Mouse (Mus musculus) spleen, adult 12 weeks (tissue): Measurements from ENCODE around the gene Myo18b.

ENCODE experiments used
- DNase-seq: peaks from one replicate; pipeline ENCODE4 v3.0.0; 2022; ENCODE audit warnings: low spot score

Gene Myo18b

DNA sequence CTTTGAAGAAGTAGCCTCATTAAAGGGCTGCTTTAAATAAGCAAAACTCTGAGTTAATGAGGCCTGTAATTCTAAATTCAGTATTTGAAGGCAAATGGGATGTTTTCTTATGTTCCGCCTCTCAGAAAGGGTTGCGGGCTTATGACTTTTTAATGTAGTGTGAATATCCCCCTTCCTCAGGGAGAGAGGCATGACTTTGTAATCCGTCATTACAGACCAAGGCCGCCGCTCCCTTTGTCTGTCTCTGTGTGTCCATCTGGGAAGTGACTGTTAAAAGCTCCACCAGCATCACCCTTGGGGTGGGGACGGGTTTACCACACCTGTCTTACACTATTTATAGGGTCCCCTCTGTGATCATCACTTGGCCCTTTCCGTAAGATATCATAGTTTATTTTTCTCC, 100.1 kb downstream of the Myo18b start:
- DNase-seq: no peak

DNA sequence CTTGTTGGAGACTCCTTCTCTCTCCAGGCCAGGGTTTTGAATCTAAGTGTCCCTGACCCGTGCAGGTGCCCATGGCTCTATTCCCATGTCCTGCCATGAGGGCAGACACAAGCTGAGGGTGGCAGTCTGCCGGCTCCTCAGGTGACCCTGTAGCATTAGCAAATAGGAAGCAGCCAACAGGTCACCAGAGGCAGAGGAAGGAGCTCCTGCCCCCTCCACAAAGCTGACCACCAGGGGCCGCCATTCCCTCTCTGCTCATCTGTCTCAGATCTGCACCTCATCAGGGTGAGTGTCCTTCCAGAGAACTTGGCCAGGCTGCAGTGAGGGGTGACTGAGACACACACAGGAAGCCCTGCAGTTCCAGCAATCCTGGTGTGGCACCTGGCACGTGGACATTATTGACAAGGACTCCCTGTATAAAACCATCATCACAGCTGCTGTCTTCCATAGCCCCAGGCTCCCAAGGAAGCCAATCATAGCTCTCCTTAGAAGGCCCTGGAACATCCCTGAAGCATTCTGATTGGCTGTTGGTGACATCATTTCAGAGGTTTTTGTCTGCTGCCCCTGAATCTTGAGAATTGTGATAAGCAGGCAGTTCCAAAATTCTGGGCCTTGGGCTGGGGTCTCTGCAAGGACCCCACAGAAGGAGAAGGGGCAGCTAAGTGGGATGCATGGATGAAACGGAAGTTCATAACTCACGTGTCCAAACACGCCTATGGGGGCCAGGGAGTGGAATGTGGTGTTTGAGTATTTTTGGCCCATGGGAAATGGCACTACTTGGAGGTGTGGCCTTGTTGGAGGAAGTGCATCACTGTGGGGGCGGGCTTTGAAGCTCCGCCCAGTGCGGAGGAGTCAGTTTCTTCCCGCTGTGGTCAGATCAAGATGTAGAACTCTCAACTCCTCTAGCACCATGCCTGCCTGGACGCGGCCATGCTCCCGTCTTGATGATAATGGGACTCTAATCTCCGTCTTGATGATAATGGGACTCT, 104.1 kb downstream of the Myo18b start:
- DNase-seq: no peak

DNA sequence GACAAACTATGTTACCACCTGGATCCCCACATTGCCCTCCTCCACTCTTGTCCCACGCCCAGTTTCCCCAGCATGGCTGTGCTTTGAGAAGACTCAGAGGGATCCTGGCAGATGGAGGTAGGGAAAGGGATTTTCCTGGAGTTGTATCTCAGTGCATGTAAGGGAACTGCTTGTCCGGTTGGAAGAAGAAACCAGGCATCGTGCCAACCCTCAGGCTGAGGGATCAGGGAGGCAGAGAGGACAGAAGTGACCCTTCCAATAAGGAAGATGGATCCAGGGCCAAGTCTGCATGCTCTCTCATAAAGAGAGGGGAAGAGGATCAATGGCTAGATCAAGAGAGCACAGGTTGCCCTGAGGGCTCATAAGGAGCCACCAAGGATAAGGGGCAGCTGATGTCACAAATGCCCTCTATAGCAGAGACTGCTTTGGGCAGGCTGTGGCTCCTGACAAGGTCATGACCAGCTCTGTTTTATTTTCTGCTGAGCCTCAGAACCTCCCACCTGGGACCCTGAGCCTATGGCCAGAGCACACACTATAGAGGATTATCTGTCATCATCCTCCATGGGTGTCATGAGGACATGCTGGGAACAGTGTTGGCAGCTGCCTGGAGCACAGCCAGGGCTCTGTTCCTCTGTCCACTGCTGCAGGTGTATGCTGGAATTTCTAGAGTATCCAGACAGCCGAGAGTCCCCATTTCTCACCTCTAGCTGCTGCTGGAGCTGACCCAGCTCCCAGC, 105.6 kb downstream of the Myo18b start:
- DNase-seq: no peak

DNA sequence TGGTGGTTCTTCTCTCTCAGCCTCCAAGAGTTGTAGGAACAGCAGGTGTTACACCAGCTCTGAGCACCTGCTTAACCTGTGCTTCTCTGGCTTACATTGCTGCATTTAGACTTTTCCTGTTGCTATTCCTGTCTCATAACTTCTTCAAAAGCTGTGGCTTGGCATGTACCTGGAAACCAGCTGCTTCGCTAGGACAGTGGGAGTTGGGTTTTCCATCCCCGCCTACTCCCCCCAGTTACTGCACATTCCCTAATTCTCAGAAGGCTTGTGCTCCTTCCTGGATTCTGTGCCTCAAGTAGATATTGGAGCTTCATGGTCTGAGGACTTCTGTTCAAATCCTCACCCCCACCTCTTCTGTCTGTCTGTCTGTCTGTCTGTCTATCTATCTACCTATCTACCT, 107.7 kb downstream of the Myo18b start:
- DNase-seq: no peak

DNA sequence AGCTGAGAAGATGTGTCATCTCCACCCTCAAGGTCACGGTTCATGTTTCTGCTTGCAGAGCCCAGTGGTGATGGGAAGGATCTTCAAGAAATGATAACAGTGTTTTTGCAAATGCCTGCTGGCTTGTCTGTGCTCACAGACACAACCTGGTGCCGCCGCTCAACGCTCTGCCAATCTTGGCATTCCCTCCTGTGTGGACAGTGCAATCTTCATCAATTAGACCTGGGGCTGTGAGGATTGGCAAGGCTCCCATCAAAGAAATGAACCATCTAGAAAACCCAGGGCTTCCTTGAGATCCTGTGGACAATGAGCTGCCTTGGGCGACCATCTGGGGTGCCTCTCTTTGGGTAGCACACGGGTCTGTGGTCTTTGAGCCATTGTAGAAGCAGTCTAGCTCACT, 109.4 kb downstream of the Myo18b start:
- DNase-seq: no peak

DNA sequence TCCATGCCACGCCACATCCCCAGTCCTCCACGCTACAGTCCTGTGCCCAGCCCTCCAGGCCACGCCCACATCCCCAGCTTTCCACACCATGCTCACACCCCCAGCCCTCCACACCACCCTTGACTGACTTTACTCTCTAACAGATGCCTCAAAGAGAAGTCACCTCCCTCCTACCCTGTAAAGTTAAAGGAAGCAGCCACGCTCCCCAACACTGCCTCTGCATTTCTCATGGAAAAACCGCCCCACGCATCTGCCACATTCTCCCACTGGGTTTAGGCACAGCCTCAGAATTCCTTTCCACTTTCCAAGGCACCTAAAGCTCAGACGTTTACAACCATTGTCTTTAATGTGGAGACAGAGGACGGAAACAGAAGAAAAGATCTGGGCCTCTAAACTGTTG, 110.1 kb downstream of the Myo18b start:
- DNase-seq: no peak

DNA sequence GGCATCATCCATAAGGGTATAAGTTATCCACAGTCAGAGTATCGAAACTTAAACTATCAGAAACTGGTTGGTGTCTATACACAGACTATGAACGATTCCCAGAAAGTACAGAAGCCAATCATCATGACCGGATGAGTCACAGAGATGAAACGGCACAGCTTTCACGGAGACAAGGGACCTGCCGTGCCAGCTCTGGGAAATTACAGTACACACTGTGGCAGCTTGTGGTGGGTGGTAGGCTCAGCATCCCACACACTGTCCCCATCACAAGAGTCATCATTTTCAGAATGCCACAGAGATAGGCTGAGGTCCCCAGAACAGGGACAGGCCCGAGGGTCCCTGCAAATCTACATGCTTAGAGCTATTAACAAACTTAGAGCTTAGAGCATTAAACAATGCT, 114.4 kb downstream of the Myo18b start:
- no peak for DNase-seq

DNA sequence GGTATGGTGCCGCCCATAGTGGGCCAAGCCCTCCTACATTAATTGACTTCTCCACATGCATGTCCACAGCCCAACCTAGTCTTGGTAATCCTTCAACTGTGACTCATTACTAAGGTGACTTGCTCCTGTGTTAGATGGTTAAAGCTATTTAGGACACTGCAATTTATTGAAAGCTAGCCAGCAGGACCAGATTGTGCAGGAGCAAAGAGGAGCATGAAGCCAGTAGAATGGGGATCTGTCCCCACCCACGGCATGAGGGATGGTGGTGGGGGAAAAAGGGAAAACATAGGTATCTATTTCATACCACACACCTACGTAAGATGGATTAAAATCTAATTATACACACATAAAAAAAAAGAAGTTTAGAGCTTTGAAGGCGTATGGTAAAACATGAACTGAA, 114.9 kb downstream of the Myo18b start:
- no peak for DNase-seq

DNA sequence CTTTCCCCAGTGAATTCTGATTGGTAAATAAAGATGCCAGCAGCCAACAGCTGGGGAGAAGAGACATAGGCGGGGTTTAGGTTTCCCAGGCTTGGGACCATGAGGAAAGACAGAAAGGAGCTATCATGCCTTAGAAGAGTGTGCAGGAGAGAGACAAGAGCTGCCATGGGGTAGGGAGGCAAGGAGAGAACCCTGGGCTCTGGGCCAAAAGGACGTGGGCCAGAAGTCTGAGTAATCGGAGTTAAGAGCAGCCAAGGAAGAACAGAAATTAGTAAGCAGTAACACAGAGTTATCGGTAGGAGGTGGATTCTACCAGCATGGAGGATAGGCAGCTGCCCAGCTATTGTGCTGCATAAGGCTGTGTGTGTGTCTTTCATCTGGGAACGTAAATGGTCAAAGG, 115.8 kb downstream of the Myo18b start:
- no peak for DNase-seq

DNA sequence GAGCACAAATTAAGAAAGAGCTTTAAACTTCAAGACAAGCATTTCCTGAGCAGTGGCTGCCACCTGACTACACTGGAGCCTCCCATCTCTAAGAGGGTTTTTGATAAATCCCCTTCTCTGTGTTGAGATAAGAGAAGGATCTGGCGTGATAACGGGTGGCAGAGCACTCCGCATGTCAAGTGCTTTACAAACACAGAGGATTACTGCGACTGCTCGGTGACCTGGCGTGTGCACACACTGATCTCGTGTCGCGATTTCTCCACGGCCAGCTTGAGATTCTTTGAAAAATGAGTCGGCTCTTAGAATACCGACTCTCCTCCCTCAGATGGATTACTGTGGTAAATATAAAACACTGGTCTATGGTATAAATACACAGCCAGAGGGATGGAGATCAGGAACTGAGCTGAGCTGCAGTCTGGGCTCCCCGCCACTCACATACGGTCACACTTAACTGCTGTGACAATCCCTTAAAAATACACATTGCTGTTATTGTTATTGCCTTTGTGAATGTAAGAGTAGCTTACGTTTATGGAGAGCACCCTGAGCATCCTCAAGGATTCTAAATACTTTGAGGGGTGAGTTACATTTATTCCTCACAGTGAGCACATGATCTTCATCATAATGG, 119.3 kb downstream of the Myo18b start:
- DNase-seq: no peak

DNA sequence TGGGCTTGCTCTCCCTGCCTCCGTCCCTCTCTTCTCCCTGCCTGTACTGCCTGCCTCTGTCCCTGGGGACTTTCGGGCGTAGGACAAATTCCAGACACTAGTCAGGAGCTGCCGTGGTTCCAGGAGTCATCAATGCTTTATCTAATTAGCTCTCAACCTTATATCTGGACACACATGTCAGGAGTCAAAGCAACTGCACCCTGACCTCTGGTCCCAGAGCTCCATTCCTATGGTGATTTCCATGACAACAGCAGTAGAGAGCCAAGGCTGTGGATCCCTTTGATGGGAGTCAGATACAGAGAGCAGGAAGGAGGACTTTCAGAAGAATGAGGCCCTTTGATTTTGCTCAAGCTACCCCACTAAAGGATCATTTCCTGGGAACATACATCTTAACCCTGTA, 122.7 kb downstream of the Myo18b start:
- no peak for DNase-seq

DNA sequence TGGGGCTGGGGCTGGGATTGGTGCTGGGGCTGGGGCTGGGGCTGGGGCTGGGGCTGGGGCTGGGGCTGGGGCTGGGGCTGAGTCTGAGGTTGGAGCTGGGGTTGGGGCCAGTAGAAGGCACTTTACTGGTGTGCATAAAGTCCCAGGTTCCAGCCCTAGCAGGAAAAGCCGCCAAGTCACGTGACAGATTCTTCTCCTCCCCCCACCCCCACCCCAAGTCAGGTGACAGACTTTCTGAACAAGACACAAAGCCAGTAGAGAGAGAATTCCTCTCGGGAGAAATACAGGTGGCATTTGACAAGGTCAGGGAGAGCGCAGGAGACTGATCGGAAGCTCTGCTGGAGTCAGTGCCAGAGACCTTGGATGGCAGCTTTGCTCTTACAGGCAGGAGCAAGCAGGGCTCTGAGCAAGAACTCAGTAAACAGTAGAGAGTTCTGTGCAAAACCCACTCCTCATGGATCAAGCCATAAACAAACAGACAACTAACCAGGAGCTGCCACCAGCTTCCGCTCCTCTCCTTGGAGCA, 124.7 kb downstream of the Myo18b start:
- no peak for DNase-seq

DNA sequence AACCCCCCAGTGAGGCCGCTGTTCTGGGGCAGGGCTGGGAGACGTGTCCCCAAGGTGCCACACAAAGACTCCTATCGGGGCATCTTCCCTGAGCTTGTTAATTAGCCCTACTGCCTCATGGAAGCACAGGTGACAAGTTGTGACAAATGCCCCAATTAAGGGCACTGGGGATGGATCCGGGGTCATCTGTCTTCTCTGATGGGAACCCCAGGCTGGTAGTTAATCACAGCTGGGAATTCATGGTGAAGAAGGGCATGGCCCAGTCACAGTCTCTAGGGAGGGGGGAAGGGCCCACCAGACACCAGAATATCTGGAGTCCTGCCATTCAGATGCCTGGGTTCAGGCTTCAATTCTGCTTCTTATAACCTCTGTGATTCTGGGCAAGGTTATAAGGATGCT, 126.4 kb downstream of the Myo18b start:
- no peak for DNase-seq

DNA sequence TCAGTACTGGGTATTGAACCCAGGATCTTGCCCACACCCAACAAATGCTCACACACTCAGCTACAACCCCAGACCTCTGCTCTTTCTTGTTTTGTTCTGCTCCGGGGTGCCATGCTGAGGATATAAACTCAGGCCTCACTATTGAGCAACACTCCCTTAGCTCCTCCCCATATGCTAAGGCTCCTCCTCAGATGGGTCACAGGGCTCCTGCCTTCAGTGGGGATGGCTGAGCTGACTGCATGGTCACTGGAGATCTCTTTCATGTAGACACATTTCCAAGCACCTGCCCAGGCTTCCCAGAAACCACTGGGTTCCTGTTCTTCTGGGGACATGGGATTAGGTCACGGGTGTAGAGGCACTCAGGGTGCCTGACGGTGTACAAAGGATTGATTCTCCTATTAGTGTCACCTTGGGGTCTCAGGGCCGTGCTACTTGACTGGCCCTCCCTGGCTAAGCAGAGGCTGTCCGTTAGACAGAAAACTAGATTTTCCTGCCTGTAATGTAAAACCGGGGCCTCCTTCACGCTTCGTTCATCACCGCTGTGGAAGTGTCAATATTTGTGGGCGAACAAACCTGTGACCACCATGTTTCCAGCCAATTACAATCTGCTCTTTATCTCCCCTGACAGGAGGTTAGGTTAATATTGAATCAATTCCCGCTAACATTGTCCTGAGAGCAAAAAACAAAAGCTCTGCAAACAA, 127.0 kb downstream of the Myo18b start:
- DNase-seq: no peak

DNA sequence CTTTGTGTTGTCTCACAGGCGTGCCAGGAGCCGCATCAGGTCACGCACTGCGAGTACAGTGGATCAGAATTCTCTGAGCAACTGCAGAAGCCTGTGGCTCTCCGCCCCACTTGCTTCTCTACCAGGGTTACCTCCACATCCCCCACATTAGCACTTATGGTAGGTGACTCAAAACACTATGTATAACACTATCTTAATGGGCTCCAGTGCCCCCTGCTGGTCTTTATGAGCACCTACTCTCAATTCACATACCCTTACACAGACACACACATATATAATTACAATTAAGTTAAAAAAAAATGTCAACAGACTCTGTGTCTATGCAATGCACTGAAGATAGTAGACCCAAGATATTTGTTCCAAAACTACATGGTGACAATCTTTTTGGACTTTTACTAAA, 127.6 kb downstream of the Myo18b start:
- no peak for DNase-seq

DNA sequence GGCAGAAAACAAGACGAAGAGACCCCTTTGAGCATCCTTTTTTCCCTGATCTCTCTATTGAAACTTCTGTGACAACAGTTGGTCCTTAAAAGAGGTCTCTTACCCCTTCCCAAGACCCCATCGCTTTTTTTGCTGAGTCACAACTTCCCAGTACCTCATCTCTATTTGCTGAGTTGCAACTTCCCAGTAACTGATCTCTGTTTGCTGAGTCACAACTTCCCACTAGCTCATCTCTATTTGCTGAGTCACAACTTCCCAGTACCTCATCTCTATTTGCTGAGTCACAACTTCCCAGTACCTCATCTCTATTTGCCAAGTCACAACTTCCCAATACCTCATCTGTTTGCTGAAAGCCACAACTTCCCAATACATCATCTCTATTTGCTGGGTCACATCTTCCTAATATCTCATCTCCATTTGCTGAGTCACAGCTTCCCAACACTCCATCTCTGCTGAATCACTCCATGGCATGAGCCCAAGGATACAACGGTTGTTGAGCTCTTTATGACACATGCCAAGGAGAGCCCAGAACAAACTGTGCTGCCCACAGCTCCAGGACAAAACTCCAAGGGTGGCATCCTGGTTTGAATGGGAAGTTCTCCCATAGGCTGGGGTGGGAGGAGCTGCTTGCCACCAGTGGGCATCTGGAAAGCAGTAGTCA, 134.6 kb downstream of the Myo18b start:
- no peak for DNase-seq

DNA sequence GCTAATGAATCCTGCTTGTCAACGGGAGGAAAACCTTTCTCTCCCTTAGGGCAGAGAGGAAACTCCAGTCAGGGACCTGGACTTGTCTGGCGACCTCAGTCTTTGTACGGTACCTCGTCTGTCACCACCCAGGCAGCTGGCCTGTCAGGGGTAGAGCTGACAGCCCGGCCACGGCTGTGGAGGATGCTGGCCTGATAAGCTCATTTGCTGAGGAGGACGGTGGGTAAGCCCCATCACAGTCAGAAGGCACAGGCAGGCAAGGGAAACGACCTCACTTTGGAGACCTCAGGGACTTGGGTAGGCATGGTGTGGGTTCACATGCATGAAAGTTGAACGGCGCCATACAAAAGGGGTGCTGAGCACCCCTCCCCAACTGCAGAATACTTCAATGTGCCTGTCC, 140.6 kb downstream of the Myo18b start:
- no peak for DNase-seq

DNA sequence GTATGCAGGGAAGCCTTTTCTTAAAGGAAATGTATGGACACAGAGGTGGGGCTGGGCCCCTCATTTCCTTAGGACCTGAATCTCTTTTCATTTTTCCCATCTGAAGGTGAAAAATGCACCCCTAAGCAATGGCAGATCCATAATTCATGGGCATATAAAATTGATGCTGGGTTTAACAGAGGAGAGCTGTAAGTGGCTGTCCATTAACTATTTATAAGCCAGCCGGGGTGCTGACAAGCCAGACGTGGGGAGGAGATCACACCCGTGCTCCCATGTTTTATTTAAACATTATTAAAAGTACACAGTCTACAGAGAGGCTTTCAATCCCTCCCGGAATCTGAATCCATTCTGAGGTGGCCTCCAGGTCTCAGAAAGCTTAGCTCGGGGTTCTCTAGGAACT, 146.5 kb downstream of the Myo18b start:
- DNase-seq: no peak

DNA sequence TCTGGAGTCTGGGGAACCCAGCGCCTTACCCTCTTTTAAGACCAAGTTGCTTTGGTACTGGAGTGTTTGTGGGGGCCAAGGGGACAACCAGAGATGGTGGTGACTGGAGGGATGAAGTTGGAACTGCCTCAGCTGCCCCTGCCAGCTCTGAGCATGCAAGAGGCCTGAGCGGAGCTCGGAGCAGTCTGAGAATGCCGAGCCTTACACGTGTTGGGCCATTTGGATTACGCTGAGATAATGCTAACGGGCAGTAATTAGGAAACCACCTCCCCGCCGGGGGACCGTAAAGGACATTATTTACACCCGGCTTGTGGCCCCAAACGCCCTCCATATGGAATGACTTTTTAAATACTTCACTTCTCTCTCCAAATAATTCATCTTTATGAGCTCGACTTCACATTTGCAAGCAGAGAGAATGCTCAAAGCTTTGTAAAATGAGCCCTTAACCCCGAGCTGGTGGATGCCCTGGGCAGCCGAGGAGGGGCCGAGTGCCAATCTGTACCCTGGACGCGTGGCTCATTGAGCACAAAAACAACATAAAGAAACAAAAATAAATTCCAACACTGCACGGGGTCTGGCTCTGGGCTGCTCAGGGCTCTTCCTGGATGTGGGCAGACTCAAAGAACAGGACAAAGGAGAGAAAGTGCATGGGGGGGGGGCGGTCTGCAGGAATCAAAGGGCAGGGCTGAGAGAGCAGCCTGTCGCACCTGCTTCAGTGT, 148.0 kb downstream of the Myo18b start:
- no peak for DNase-seq

DNA sequence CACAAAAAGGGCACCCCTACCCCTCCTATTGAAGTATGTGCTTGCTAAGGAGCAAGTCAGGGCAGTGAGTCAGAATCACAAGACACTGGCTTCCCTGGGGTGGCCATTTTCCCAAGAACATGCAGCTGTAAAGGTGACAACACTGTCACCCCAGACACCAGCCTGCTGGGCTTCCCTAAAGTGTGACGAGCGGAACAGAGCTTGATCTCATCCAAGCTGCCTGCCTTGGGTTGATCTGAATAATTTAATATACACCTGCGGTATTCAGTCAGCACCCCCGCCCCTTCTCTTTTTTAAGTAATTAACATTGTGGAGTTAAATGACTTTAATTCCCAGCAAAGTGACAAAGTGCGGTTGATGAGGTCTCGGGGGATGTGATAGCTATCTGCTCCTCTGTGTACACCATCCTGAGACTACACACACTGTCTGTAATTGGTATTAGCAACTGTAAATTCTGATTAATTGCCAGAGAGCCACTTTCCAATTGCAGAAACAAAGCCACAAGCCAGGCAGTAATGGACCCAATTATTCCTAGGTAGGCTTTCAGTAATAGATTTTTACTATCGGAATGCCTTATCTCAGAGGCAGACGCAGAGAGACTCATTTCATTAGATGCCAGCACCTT, 148.7 kb downstream of the Myo18b start:
- no peak for DNase-seq
